Mouse (Mus musculus) stomach, postnatal 0 days (tissue): ENCODE measurements around the gene Slc9b2.

Source experiments
- CTCF ChIP-seq: IDR thresholded peaks from 2 replicates; pipeline ENCODE4 v1.5.1; 2016; ENCODE audit warnings: antibody characterized with exemption, low read depth, mild to moderate bottlenecking, moderate library complexity
- EP300 ChIP-seq: optimal IDR thresholded peaks from 2 replicates; pipeline ENCODE3; 2016; ENCODE audit warnings: antibody characterized with exemption

DNA sequence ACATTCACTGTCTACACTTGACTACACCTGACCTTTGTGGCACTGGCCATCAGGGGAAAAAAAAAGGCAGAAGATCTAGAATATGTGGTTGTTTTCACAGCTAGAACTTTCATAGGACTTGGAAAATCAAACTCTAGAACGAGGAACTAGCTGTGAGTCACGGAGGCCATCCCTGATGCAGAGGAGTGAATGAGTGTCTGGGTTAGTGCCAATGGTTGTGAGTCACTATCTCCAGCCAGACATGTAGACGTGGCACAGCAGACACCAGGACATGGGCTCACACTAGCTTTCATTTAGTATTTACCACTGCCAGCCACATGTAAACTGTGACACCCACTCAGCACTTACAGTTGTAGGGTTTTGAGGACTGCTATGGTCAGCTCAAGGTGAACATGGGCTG is 8.9 kb upstream of the Slc9b2 start:
- TF ChIP-seq CTCF (no peak), EP300 (no peak)
